Comparison of ENCODE assay signal across 8 mouse cellular contexts in the genomic region with DNA sequence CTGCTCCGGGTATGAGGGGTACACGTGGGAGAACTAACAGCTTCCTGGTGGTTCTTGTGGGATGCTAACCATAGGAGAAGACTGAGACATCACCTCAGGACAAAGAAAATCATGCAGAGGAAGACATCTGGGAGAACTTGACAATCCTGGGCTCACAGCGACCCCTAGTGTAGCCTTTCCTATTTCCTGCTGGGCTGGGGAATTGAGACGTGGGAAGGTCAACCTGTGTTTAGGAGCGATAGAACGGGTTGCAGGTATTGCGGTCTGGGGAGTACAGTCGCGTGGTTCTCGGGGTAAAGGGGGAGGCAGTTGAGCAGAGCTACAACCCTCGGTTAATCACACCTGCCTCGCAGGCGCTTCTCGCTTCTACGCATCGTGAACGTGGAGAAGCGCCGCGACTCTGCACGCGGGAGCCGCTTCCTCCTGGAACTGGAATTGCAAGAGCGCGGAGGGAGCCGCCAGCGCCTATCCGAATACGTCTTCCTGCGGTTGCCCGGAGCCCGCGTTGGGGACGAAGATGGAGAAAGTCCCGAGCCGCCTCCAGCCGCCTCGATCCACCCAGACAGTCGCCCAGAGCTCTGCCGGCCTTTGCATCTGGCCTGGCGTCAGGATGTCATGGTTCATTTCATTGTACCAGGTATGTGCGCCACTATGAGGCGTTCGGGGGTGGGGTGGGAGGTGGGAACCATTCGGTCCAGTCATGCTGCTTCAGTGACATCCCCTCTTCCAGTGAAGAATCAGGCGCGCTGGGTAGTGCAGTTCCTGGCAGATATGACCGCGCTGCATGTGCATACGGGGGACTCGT. TPM values are rescaled to one million over a fixed set of nuclear protein-coding genes. Genes with fewer than 3 reads are reported as not detected.
DNase-seq lines count a peak whose midpoint lies in the region; ATAC-seq and TF ChIP-seq lines count a peak whose summit lies in the region.

No protein-coding gene starts in this region.

- ATAC-seq in megakaryocyte progenitor cell, adult 5-6 weeks (replicated peaks; ENCODE audit: poor library complexity), result peak; percentile 72

- peak overlapping the region; percentile 61 for H3K4me3 ChIP-seq in gastrocnemius, adult 2 months

- TF ChIP-seq CTCF in gastrocnemius, adult 2 months (IDR thresholded peaks at IDR 0.05), result peak; percentile 74

- DNase-seq in ovary, postnatal 10 days (ENCODE audit: low spot score), result peak; percentile 39
- DNase-seq in ovary, adult 18-20 months (ENCODE audit: low spot score), result no peak
- peak; percentile 67 to 73 for DNase-seq in cerebellum, postnatal 36 days
- peak; percentile 70 for DNase-seq in gastrocnemius, adult 2 months
- DNase-seq in hindlimb bud, embryonic 11.5 days (ENCODE audit: extremely low spot score, low read depth, low spot score), result peak; percentile 83
- peak; percentile 84 to 87 for DNase-seq in left cerebral cortex, postnatal 14 days (ENCODE audit: low spot score in 2 of 2)
- peak; percentile 77 for DNase-seq in right cerebral cortex, postnatal 25 days

- intact Hi-C loops in gastrocnemius, adult 2 months (cut with DNase I), result loop anchor here (5.0 kb wide), 1 partner anchor 107 kb away; no protein-coding TSS in a partner anchor
- intact Hi-C loops in left cerebral cortex, postnatal 14 days (cut with DNase I), result loop anchor here (5.0 kb wide), 1 partner anchor 102 kb away; a partner anchor contains a TSS

- H3K27ac ChIP-seq in gastrocnemius, adult 2 months, result no peak overlapping the region

RNA-seq across cellular contexts. Expression of a gene that starts 7.8 kb away (rescaled TPM):
- not detected for total RNA-seq in gastrocnemius, adult 2 months (2021)
- total RNA-seq in left cerebral cortex, postnatal 14 days (2021), result under 1 TPM in 1 of 2 experiments, not detected in 1; 0.55 TPM
- total RNA-seq in megakaryocyte progenitor cell, adult 5-6 weeks (2015), result 1.0 and 2.2 TPM in 2 replicates
- 0.10 and 1.1 TPM in 2 replicates for total RNA-seq in megakaryocyte progenitor cell, adult 5-6 weeks (2017)

RNA-seq across cellular contexts. Expression of a gene that starts 9.4 kb away (rescaled TPM):
- total RNA-seq in gastrocnemius, adult 2 months (2021), result under 1 TPM; 0.17 to 0.18 TPM
- total RNA-seq in left cerebral cortex, postnatal 14 days (2021), result 10 to 100 TPM; 92.9 to 93.9 TPM
- 0.84 and 1.3 TPM in 2 replicates for total RNA-seq in megakaryocyte progenitor cell, adult 5-6 weeks (2015)
- total RNA-seq in megakaryocyte progenitor cell, adult 5-6 weeks (2017), result 1.5 and 2.8 TPM in 2 replicates

RNA-seq across cellular contexts. Expression of a gene that starts 30.1 kb away (rescaled TPM):
- 1 to 10 TPM; 1.7 TPM for total RNA-seq in gastrocnemius, adult 2 months (2021)
- 1 to 10 TPM; 2.5 to 2.6 TPM for total RNA-seq in left cerebral cortex, postnatal 14 days (2021)
- 12.3 and 12.6 TPM in 2 replicates for total RNA-seq in megakaryocyte progenitor cell, adult 5-6 weeks (2015)
- total RNA-seq in megakaryocyte progenitor cell, adult 5-6 weeks (2017), result 5.8 and 14.0 TPM in 2 replicates

RNA-seq across cellular contexts. Expression of a gene that starts 41.3 kb away (rescaled TPM):
- total RNA-seq in gastrocnemius, adult 2 months (2021), result not detected
- total RNA-seq in left cerebral cortex, postnatal 14 days (2021), result not detected
- total RNA-seq in megakaryocyte progenitor cell, adult 5-6 weeks (2015), result not detected in 2 replicates
- not detected in 2 replicates for total RNA-seq in megakaryocyte progenitor cell, adult 5-6 weeks (2017)

RNA-seq across cellular contexts. Expression of a gene that starts 47.3 kb away (rescaled TPM):
- not detected for total RNA-seq in gastrocnemius, adult 2 months (2021)
- not detected for total RNA-seq in left cerebral cortex, postnatal 14 days (2021)
- total RNA-seq in megakaryocyte progenitor cell, adult 5-6 weeks (2015), result not detected in 2 replicates
- total RNA-seq in megakaryocyte progenitor cell, adult 5-6 weeks (2017), result not detected in 2 replicates

Comparison
In these comparisons a context has a peak if more than half of its experiments do, and no peak if none do; other contexts are left out.
1. RNA of a gene that starts 9.4 kb away (total RNA-seq): 92.9 to 93.9 TPM in left cerebral cortex, postnatal 14 days; 0.84 to 2.8 TPM in megakaryocyte progenitor cell, adult 5-6 weeks and 0.17 to 0.18 TPM in gastrocnemius, adult 2 months; every median in the first group is over 10 times any median in the second.